Mouse (Mus musculus): ENCODE measurements at regions not wholly inside any gene's neighbourhood (a gene's known extent, or its start where the extent isn't known, plus 50 kb on each side); places are given as distances from the start of the nearest gene placed in this dataset.

DNA sequence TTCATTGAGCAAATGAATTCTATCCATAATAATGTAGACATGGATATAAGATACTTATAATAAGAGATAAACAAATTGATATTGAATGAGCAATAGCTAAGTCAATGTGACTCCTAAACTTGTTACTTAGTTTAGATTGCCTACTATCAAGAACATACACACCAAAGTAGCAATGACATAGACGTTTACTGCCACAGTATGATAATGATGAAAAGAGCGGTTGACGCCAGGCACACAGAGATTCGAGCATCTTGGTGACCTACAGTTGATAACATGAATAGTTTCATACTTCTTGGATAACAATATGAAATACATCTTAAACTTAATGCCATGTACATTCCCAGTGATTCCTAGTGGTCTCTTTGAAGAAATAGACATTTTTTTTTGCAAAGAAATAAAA is 55.9 kb upstream of the Tbc1d2b start:
- ChIA-PET CTCF (interaction anchor here (1.4 to 1.5 kb wide), 2 partner anchors 7 to 11 kb away, joined by 3 to 4 read pairs; no protein-coding TSS in a partner anchor), POLR2A (no interaction called here)
- H3K27me3 ChIP-seq: peaks cover 11% of the 10 kb centered on the region
- in situ Hi-C loops (cut with MboI; ENCODE audit: low pct_unique_long_range_greater_than_20kb): no loop called here
- no peak for ATAC-seq
- DNase-seq (ENCODE audit: low read depth, low spot score): no peak
- TF ChIP-seq CTCF (IDR thresholded peaks at IDR 0.05): no peak

All from Patski (cell line).